Mouse (Mus musculus): ENCODE results near the gene Gjd3.
A peak's percentile ranks its signal among the peaks of the same experiment; 100 is the strongest.

The Gjd3 gene

GRCm38 (mm10) chr11:98981289-98981996 lies 1.4 kb downstream of the Gjd3 start:
- no peak for DNase-seq (ENCODE audit: low read depth, low spot score)

GRCm38 (mm10) chr11:98979356-98979755 lies 3.5 kb downstream of the Gjd3 start:
- DNase-seq (ENCODE audit: low read depth, low spot score): no peak

DNA sequence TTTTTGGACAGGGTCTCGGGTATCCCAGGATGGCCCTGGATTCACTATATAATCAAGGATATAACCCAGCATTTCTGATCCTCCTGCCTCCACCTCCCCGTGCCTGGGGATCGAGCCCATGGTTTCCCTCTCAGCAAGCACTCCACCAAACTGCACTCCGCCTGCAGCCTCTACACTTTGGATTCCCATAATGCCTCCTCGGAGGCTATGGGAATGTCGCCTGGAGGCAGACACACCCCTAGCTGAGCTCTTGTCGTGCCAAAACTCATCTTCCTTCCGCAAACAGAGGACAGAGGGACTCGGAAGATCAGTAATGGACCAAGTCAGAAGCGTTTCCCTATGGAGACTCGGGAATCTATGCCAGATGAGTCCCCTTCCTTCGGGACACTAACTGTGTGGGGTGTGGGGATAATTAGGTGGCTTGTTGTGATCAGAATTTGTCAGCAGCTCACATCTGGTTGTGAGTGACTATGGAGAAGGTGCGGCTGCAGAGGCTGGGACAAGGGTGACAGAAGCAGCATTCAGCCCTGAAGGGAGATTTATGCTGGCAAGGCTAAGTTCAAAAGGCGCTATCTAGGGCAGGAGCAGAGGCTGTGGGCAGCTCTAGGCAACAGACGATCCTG lies 4.2 kb downstream of the Gjd3 start:
- no peak for DNase-seq (ENCODE audit: low read depth, low spot score)

DNA sequence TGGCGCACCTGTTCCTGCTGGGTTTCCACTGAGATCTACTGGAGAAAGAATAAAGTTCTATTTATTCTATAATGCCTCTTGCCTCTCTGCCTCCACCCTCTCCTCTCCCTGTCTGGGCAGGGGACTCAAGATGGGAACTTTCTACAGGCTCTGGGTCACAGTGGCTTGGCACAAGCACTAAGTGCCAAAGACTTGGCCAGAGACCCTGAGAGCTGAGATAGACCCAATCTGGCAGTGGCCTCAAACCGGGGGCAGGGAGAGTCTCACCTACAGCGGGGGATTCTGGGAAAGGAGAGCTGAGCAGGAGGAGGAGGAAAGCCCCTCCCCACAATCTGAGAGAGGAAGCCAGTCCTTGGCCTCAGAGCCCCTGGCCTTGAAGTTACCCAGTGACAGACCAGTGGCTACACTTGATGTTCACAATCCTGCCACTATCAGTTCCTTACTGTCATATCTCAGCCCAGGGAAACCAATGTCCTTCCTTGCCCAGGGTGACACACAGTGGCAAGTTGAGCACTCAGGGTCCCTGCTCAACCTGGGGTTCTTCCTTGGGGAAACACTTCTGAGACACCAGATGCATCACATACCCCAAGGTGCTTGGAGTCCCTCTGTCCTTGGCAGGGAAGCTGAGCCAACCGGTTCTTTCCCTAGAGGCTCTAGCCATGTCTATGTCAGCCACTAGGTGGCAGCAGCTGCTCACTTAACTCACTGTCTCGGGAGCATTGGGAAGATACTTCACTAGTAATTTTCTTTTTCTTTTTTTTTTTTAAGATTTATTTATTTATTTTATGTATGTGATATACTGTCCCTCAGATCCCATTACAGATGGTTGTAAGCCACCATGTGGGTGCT lies 7.7 kb downstream of the Gjd3 start:
- peak; percentile 87 for DNase-seq (ENCODE audit: low read depth, low spot score)

GRCm38 (mm10) chr11:98974213-98974612 lies 8.6 kb downstream of the Gjd3 start:
- DNase-seq (ENCODE audit: low read depth, low spot score): no peak

DNA sequence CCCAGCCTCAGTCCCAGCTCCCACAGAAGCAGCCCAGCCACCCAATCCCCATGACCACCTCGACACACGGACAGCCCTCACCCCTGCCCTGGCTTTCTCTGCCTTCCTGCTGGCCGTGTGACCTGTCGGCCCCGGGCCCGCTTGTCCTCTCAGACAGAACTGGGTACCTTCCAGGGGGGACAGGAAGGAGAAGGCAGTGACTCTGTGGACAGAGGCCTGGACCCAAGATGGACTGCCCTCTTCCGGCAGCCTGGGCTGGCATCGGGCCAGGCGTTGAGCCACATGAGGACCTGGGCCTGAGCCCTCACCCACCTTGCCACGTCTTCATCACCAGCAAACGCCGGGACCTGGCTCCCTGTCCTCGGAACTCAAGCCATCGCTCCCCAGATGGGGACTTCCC lies 9.2 kb downstream of the Gjd3 start:
- DNase-seq (ENCODE audit: low read depth, low spot score): no peak

DNA sequence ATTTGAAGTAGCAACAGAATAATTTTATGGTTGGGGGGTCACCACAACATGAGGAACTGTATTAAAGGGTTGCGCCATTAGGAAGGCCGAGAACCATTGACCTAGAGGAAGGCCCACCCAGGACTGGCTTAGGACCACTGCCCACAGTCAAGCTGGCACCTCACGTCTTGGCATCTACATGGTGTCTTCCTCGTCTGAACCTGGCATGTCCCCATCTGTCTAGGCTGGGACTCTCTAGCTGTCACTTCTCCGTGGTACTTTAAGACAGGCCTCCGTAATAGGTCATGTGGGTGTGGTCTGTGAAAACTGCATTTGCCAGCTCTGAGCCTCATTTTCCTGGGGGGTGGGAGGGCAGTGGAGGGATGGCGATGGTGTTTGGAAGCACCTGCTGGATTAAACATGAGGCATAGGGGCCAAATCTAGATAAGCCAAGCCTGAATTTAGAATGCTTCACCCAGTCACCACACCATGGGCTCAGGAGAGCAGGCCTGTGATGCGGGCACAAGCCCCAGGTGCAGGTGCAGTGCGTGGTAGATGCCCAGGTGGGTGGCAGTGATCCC lies 9.9 kb downstream of the Gjd3 start:
- DNase-seq (ENCODE audit: low read depth, low spot score): no peak

GRCm38 (mm10) chr11:98972215-98972614 lies 10.6 kb downstream of the Gjd3 start:
- peak; percentile 84 for DNase-seq (ENCODE audit: low read depth, low spot score)

DNA sequence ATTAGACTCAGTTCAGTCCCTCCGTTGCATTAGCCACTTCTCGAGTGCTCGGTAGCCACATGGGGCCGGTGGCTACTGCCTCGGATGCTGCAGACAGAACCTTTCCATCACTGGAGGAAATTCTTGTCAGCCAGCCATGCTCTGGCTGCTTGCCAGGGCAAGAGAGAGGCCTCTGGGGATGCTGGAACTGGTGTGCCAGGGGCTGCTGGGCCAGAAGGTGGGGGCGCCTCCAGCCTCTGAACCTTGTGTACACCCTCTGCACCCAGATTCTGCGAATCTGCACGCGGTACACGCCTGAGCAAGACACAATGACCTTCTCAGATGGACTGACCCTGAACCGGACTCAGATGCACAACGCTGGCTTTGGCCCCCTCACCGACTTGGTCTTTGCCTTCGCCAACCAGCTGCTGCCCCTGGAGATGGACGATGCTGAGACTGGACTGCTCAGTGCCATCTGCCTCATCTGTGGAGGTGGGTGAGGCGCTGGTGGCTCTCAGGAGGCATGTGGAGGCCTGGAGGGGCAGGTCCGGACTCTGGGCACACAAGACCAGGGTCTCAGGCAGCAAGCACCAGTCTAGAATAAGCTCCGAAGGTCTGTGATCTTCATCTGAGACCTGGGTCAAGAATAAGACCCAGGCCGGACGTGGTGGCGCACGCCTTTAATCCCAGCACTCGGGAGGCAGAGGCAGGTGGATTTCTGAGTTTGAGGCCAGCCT lies 11.3 kb downstream of the Gjd3 start:
- DNase-seq (ENCODE audit: low read depth, low spot score): no peak

DNA sequence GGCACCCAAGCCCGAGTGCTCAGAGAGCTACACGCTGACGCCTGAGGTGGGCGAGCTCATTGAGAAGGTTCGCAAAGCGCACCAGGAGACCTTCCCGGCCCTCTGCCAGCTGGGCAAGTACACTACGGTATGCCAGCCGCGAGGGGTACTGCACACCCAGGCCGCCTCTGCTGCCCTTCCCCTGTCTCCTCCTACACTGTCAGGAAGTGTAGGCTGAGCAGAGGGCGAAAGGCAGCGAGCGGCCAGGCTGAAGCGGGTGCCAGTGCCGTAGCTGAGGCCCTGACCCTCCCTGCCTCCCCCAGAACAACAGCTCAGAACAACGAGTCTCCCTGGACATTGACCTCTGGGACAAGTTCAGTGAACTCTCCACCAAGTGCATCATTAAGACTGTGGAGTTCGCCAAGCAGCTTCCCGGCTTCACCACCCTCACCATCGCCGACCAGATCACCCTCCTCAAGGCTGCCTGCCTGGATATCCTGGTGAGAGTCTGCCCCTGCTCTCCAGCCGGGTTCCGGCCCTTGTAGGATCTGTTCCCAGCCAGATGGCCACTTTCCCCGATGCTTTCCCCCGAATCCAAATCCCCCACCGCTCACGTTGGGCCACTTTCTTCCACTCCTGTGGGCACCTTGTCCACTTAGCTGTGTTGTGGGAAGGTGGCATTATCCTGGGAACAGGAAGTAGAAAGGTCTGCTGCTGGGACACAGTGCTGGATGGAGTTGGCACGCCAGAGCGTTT lies 12.5 kb downstream of the Gjd3 start:
- DNase-seq (ENCODE audit: low read depth, low spot score): no peak

DNA sequence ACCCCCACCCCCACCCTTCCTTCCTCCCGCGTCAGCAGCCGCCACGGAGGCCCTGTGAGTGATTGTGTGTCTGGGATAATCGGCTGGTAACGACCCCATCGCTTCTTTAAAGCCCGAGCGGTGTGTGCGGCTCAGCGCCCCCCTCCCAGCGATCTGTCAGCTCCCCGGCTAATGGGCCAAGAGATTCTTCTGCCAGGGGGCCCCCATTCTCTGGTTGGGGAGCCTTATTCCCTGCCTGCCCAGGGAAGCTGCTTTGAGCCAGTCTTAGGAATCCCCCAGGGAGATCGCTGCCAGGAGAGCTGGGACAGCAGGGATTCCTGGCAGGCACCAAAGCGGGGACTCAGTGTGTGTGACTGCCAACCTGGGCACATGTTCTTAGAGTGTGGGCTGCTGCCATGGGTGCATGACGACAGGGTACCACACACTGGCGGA lies 13.3 kb downstream of the Gjd3 start:
- DNase-seq (ENCODE audit: low read depth, low spot score): peak; percentile 86

GRCm38 (mm10) chr11:98968716-98969495 lies 13.9 kb downstream of the Gjd3 start:
- no peak for DNase-seq (ENCODE audit: low read depth, low spot score)

GRCm38 (mm10) chr11:98968079-98968478 lies 14.7 kb downstream of the Gjd3 start:
- no peak for DNase-seq (ENCODE audit: low read depth, low spot score)

DNA sequence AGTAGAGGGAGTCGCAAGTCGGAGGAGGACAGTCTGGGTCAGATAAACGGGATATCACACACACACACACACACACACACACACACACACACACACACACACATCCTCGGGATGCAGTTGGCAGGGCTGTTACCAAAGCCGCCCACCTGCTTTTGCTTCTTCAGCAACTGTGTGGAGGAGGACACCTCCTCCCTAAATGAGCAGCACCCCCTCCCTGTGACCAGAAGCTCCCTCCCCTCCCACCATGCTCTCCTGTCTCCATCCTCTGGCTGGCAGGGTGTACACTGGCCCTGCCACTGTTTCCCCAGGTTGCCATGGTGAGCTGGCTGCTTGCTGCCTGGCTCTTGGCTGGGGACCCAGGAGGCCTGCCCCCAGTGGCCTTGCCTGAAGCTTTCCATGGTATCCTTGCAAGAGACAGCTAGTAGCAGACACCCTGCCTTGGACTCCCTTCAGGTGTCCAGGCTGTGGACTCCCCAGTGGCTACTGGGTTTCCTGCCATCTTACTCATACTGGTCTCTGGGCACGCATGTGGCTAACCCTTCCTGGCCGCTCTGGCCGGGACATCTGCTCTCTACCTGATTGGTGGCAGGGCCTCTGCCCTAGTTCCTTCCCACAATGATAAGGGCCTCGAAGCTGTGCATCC lies 16.2 kb downstream of the Gjd3 start:
- peak; percentile 85 for DNase-seq (ENCODE audit: low read depth, low spot score)

DNA sequence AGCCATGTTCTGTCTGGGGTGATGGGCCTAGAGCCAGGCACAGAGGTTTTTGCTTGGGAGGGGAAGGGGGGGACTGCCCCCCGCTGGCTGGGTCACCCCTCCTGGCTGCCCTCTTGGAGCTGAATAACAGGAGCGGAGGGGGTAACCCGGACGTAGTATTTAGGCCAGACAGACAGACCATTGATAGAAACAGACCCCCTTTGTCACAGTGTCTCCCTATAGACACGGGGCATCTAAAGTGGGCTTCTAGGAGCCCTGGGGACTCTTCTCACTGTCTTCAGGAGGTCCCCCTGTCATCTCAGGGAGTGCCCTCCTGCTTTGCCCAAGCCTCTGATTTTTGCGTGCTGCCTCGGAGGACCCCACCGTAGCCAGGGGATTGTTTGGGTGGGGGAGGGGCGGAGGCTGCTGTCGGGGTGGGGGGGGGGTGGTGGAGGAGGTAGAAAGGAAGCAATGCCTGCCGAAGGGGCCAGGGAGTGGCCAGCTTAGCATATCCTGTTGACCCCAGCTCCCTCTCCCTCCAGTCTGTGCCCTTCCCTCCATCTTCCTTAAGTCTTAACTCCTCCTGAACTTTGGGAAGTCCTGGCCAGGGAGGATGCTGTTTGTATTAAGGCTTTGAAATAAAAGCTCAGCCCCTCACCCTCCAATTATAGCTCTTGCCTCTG lies 17.3 kb downstream of the Gjd3 start:
- DNase-seq (ENCODE audit: low read depth, low spot score): no peak

GRCm38 (mm10) chr11:98964616-98965415 lies 18.0 kb downstream of the Gjd3 start:
- no peak for DNase-seq (ENCODE audit: low read depth, low spot score)

DNA sequence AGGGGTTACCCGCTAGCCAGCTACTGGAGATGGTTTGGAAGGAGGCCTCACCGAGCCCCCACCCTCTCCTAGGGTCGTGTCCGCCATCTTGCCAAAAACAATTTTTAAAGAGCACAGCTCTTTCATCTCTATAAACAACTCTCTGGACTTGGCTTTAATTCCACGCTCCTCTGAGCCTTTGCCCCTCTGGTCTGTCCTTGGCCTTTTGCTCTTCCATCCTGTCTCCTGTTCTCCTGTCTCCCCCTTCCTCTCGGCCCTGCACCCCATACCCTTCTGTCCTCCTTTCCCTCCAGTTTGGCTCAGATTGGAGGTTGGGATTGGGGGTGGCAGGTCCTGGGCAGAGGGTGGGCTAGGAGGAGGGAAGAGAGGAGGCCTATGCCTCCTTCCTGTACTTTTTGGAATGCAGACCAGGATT lies 18.6 kb downstream of the Gjd3 start:
- DNase-seq (ENCODE audit: low read depth, low spot score): no peak
